Mouse (Mus musculus) liver, embryonic 13.5 days (tissue): Measurements from ENCODE around the gene Clcnkb. TPM values are rescaled to one million over a fixed set of nuclear protein-coding genes. Genes with fewer than 3 reads are reported as not detected.
A peak's percentile ranks its signal among the peaks of the same experiment; 100 is the strongest.

Source experiments
- ATAC-seq: fragments of 200-750 bp; cut with Nextera tagmentation; 2 replicates; pipeline ENCODE4 v1.8.0; 2017; ENCODE audit warnings: low read depth, mild to moderate bottlenecking, moderate number of reproducible peaks, moderate library complexity
- DNase-seq: peaks from one replicate; pipeline ENCODE4 v3.0.0; 2022
- H3K27ac ChIP-seq: fragments of 300-500 bp; sonication (generic); 2 replicates; pipeline ENCODE4 v1.5.1; 2015; ENCODE audit warnings: moderate library complexity, mild to moderate bottlenecking, inconsistent platforms
- H3K27me3 ChIP-seq: fragments of 300-500 bp; sonication (generic); 2 replicates; pipeline ENCODE4 v1.6.1; 2015; ENCODE audit warnings: mild to moderate bottlenecking, inconsistent platforms
- H3K36me3 ChIP-seq: fragments of 300-500 bp; sonication (generic); 2 replicates; pipeline ENCODE4 v1.6.1; 2015; ENCODE audit warnings: mild to moderate bottlenecking, inconsistent platforms
- H3K4me1 ChIP-seq: fragments of 300-500 bp; sonication (generic); replicated peaks from 2 replicates; pipeline ENCODE4 v1.6.1; 2015; ENCODE audit warnings: inconsistent platforms
- H3K4me2 ChIP-seq: fragments of 300-500 bp; sonication (generic); 2 replicates; pipeline ENCODE4 v1.6.1; 2015; ENCODE audit warnings: inconsistent platforms, mild to moderate bottlenecking, moderate library complexity
- H3K4me3 ChIP-seq: fragments of 300-500 bp; sonication (generic); replicated peaks from 2 replicates; pipeline ENCODE4 v1.5.1; 2015; ENCODE audit warnings: mild to moderate bottlenecking, inconsistent platforms
- H3K9ac ChIP-seq: fragments of 300-500 bp; sonication (generic); 2 replicates; pipeline ENCODE4 v1.6.1; 2015; ENCODE audit warnings: mild to moderate bottlenecking, inconsistent platforms
- H3K9me3 ChIP-seq: fragments of 300-500 bp; sonication (generic); replicated peaks from 2 replicates; pipeline ENCODE4 v1.6.1; 2016; ENCODE audit warnings: inconsistent platforms
- WGBS: fragments of 180-500 bp; shearing (Covaris S2); methylation state at CpG from one replicate; pipeline ENCODE4 v1.1.7; 2015; ENCODE audit not compliant: insufficient replicate concordance; 5-methylcytosine and 5-hydroxymethylcytosine counted together
- polyA plus RNA-seq: library from polyadenylated mRNA; unstranded; fragments of >200 nt; fragmentation: Nextera tagmentation; extraction: Ambion mirVana; gene quantifications from 2 replicates; pipeline ENCODE4 v1.2.1, GENCODE M21; 2015

Clcnkb gene
- polyA plus RNA-seq, 1 experiment from 2014 or later: not detected

GRCm38 (mm10) chr4:141379674-141380073, 36.1 kb downstream of the Clcnkb start:
- DNase-seq (no peak), ATAC-seq (no peak)
- no peaks in the 10 kb centered on the region for H3K9me3 ChIP-seq
- no peaks in the 10 kb centered on the region for H3K36me3 ChIP-seq
- H3K4me1 ChIP-seq: no peaks in the 10 kb centered on the region; the same call in 1 of the 2 replicates
- no peak overlapping the region for H3K4me2 ChIP-seq
- H3K9ac ChIP-seq: no peak overlapping the region
- H3K4me3 ChIP-seq: no peak overlapping the region
- H3K27me3 ChIP-seq: peaks cover 56% of the 10 kb centered on the region
- 55% methylated on average over 8 of the region's 8 CpGs for WGBS
- no peak overlapping the region for H3K27ac ChIP-seq

GRCm38 (mm10) chr4:141372426-141372825, 43.4 kb downstream of the Clcnkb start:
- Histone ChIP-seq H3K4me1 (peaks cover 7% of the 10 kb centered on the region), H3K9ac (no peak overlapping the region), H3K27me3 (peaks cover 36% of the 10 kb centered on the region), H3K4me3 (no peak overlapping the region), H3K4me2 (no peak overlapping the region), H3K27ac (no peak overlapping the region), H3K9me3 (no peaks in the 10 kb centered on the region), H3K36me3 (no peaks in the 10 kb centered on the region)
- WGBS: 69% methylated on average over 5 of the region's 5 CpGs
- no peak for DNase-seq
- ATAC-seq: no peak

GRCm38 (mm10) chr4:141367997-141368791, 47.6 kb downstream of the Clcnkb start, which contains the start of gene Fam131c:
Gene Fam131c (plus strand): TSS chr4:141368220.
- WGBS: 2% methylated on average over 54 of the region's 71 CpGs
- no peaks in the 10 kb centered on the region for H3K36me3 ChIP-seq
- H3K4me2 ChIP-seq: peak within 1 kb of the TSS; percentile 70
- H3K27me3 ChIP-seq: peaks cover 71% of the 10 kb centered on the region
- no peak for ATAC-seq
- H3K9me3 ChIP-seq: no peaks in the 10 kb centered on the region
- H3K4me1 ChIP-seq: peaks cover 7% of the 10 kb centered on the region
- no peak for DNase-seq
- peak within 1 kb of the TSS; percentile 49 for H3K4me3 ChIP-seq
- no peak within 1 kb of the TSS for H3K9ac ChIP-seq
- no peak within 1 kb of the TSS for H3K27ac ChIP-seq

DNA sequence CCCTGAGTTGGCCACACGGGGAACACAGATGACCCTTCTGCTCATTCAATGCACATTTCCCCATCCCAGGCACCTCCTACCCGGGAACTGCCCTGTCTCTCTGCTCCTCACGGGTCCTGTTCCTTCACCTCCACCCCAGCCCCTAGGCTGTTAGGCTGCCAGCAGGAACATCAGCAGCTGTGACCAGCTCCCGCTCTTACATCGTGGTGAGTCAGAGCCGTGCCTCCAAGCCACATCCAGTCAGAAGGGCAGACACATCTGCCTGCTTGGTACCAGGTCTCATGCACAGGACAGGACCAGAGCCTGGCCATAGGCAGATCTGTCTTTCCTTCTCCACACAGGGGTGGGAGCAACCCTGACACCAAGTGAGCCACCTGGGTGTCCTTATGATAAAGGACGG, 49.9 kb downstream of the Clcnkb start:
- H3K4me3 ChIP-seq: no peak overlapping the region
- WGBS: 45% methylated on average over 7 of the region's 7 CpGs
- H3K4me1 ChIP-seq: peaks cover 13% of the 10 kb centered on the region
- H3K9me3 ChIP-seq: no peaks in the 10 kb centered on the region
- no peak for DNase-seq
- no peak for ATAC-seq
- peaks cover 84% of the 10 kb centered on the region for H3K27me3 ChIP-seq
- no peak overlapping the region for H3K9ac ChIP-seq
- no peak overlapping the region for H3K4me2 ChIP-seq
- no peak overlapping the region for H3K27ac ChIP-seq
- no peaks in the 10 kb centered on the region for H3K36me3 ChIP-seq

DNA sequence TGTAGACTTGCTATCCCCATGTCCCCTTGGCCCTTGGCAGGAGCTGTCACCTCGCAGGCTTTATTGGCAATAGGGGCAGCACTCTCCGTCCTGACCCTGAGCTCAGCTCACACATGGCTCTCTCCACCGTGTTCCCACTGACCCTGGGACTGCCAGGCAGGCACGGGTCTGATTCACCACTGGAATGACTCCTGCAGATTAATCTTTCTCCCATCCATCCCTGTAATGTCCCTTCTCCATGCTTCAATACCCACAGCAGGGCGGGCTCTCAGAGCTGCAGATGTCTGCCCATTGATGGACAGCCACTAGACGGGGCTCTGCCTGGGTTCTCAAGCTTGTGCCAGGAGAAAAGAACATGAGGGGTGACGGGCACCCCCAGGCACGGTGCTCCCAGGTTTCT, 50.7 kb downstream of the Clcnkb start:
- H3K27ac ChIP-seq: no peak overlapping the region
- no peak overlapping the region for H3K4me3 ChIP-seq
- no peak overlapping the region for H3K4me2 ChIP-seq
- 46% methylated on average over 8 of the region's 8 CpGs for WGBS
- no peaks in the 10 kb centered on the region for H3K9me3 ChIP-seq
- peaks cover 79% of the 10 kb centered on the region for H3K27me3 ChIP-seq
- no peak overlapping the region for H3K9ac ChIP-seq
- ATAC-seq: no peak
- H3K36me3 ChIP-seq: no peaks in the 10 kb centered on the region
- H3K4me1 ChIP-seq: peaks cover 13% of the 10 kb centered on the region
- DNase-seq: no peak

GRCm38 (mm10) chr4:141362937-141363548, 52.8 kb downstream of the Clcnkb start:
- H3K9me3 ChIP-seq: no peaks in the 10 kb centered on the region
- peaks cover 10% of the 10 kb centered on the region for H3K4me1 ChIP-seq
- DNase-seq (no peak), ATAC-seq (0 out of 2 replicates have a peak, but pooled peaks have one; percentile 7)
- WGBS: 20% methylated on average over 11 of the region's 11 CpGs
- no peaks in the 10 kb centered on the region for H3K36me3 ChIP-seq
- H3K27me3 ChIP-seq: peaks cover 60% of the 10 kb centered on the region
- no peak overlapping the region for H3K9ac ChIP-seq
- no peak overlapping the region for H3K4me2 ChIP-seq
- no peak overlapping the region for H3K4me3 ChIP-seq
- no peak overlapping the region for H3K27ac ChIP-seq

DNA sequence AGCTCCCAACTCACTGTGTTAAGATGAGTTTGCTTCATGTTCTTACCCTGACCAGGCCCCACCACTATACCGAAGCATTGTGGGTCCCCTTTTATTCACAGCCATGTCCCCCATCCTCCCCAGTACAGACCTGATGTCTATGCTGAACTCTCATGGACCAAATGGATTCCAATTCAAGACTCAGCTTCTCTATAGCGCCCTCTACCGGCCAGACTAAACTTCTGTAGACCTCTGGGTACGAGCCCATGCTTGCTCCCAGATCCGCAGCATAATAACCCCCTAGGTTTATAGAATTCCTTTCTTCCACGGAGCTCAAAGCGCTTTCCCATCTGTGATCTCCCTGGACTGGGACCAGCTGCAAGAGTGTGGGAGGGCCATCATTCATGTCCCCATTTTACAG, 55.0 kb downstream of the Clcnkb start:
- no peaks in the 10 kb centered on the region for H3K36me3 ChIP-seq
- H3K4me3 ChIP-seq: no peak overlapping the region
- no peak overlapping the region for H3K27ac ChIP-seq
- ATAC-seq: no peak
- H3K27me3 ChIP-seq: peaks cover 38% of the 10 kb centered on the region
- no peak for DNase-seq
- peaks cover 6% of the 10 kb centered on the region; the same call in 1 of the 2 replicates for H3K4me1 ChIP-seq
- no peak overlapping the region for H3K4me2 ChIP-seq
- no peaks in the 10 kb centered on the region for H3K9me3 ChIP-seq
- WGBS: 22% methylated on average over 7 of the region's 7 CpGs
- no peak overlapping the region for H3K9ac ChIP-seq

DNA sequence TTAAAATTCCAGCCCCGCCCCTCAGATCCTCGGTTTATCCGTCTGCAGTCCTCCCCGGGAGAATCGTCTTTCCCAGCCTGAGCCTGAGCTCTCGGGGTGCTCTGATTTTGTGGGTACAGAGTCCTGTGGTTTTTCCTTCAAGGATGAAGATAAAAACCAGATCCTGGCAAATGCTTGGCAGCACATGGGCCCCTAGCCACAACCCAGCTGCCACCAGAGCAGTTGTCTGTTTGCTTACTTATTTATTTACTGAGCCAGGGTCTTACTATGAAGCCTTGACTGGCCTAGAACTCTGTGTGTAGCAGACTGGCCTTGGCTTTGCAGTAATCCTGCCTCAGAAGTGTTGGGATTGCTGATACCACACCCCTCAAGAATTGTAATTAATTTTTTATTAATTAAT, 56.6 kb downstream of the Clcnkb start:
- Histone ChIP-seq H3K4me1 (peaks cover 6% of the 10 kb centered on the region; the same call in 1 of the 2 replicates), H3K4me2 (no peak overlapping the region), H3K27ac (no peak overlapping the region), H3K9ac (no peak overlapping the region), H3K9me3 (no peaks in the 10 kb centered on the region), H3K4me3 (no peak overlapping the region), H3K27me3 (peaks cover 22% of the 10 kb centered on the region), H3K36me3 (no peaks in the 10 kb centered on the region)
- ATAC-seq (no peak), DNase-seq (no peak)
- 79% methylated on average over 6 of the region's 6 CpGs for WGBS

- Histone ChIP-seq H3K36me3 (no peaks in the 10 kb centered on the region), H3K4me1 (peaks cover 3% of the 10 kb centered on the region; the same call in 1 of the 2 replicates), H3K9ac (no peak overlapping the region), H3K4me3 (no peak overlapping the region), H3K27ac (no peak overlapping the region), H3K27me3 (peaks cover 15% of the 10 kb centered on the region), H3K9me3 (no peaks in the 10 kb centered on the region), H3K4me2 (no peak overlapping the region)
- no peak for ATAC-seq
- DNase-seq: no peak
Measured at GRCm38 (mm10) chr4:141357811-141358210, 58.0 kb downstream of the Clcnkb start.

Other genes starting within 250 kb of the Clcnkb start
- 2.1 and 2.2 TPM in 2 replicates for gene Rsg1, start 202.1 kb downstream of the Clcnkb start, polyA plus RNA-seq
- gene Arhgef19, start 176.5 kb downstream of the Clcnkb start, polyA plus RNA-seq: 1.0 and 1.1 TPM in 2 replicates
- 0.86 and 1.0 TPM in 2 replicates for gene Epha2, start 114.8 kb downstream of the Clcnkb start, polyA plus RNA-seq
- 0.09 TPM in 1 of 2 replicates, not detected in the other for gene Fam131c, start 47.8 kb downstream of the Clcnkb start, polyA plus RNA-seq
- gene Clcnka, start 17.3 kb downstream of the Clcnkb start, polyA plus RNA-seq: not detected in 2 replicates
- 0.03 and 0.23 TPM in 2 replicates for gene Hspb7, start 4.8 kb upstream of the Clcnkb start, polyA plus RNA-seq
- gene Srarp, start 20.1 kb upstream of the Clcnkb start, polyA plus RNA-seq: not detected in 2 replicates
- gene Zbtb17, start 28.6 kb upstream of the Clcnkb start, polyA plus RNA-seq: 9.5 and 11.4 TPM in 2 replicates
- 4.2 and 4.8 TPM in 2 replicates for gene Spen, start 122.6 kb upstream of the Clcnkb start, polyA plus RNA-seq
- 1.9 and 2.4 TPM in 2 replicates for gene Fblim1, start 190.1 kb upstream of the Clcnkb start, polyA plus RNA-seq
- 3.6 and 3.7 TPM in 2 replicates for gene Tmem82, start 202.6 kb upstream of the Clcnkb start, polyA plus RNA-seq
- gene Slc25a34, start 207.8 kb upstream of the Clcnkb start, polyA plus RNA-seq: 0.07 and 0.13 TPM in 2 replicates
- 0.91 and 1.1 TPM in 2 replicates for gene Plekhm2, start 248.9 kb upstream of the Clcnkb start, polyA plus RNA-seq